Mouse (Mus musculus) mouse embryonic stem cell (cell line): ENCODE measurements around the gene Cd209e.
"Not testable (repeated sequence)": the region's sequence is repeated elsewhere in the genome, so short reads cannot be mapped to it uniquely, and the experiment has no call there.

ENCODE experiments used
- in situ Hi-C, 2 experiments: fragments of 300-500 bp; cut with MboI; formaldehyde crosslinking; loops; 1 replicate in 1 of 2; 3 replicates in 1 of 2; pipeline ENCODE4 v1.14.3; 2019 to 2020; ENCODE audit warnings: low sequenced_read_pairs in 2 of 2, low pct_unique_long_range_greater_than_20kb in 1 of 2, mixed read lengths in 1 of 2; ENCODE audit not compliant: unreplicated experiment in 1 of 2

Gene Cd209e

GRCm38 (mm10) chr8:3854209-3854608 lies at the start of gene Cd209e:
Gene Cd209e, minus strand, starts transcription at chr8:3854309.
- in situ Hi-C loops: no loop called here

DNA sequence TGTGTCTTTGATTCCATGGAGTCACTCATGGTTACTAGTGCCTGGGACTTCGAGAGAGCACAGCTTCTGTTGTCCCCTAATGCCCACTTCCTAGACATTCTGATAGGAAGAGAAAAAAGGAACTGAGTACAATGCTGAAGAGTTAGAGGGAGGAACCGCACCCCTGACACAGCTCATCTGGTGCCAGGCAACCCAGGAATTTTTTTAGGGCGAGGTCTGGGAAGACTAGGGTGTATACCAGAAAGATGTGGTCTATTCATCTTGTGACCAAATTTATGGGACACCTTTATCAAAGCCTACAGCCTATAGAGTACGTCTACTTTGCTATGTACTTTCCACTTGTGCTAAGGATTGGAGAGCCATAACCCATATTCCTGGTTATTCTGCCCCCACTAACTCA lies 24.3 kb upstream of the Cd209e start, which contains the start of gene Cd209d:
Cd209d (minus strand) TSS at position 101 of the 400 bp plus-strand sequence.
- in situ Hi-C loops: no loop called here

DNA sequence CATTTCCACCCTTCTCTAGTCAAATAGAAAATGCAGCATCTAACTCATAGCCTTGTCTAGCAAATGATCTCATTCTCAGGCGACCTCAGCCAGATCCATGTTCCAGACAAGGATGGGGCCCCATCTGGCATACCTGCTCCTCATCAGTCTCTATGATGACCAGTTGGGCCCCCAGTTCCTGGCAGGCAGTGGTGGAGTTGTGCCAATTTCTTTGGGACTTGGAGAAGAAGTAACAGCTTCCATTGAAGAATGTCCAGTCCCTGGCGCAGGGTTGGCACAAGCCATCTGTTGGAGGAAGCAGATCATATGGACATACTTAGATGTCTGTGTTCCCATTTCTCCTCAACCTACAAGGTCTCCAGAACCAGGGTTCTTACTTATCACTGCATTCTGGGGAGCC lies 22.0 kb upstream of the Cd209e start:
- in situ Hi-C loops: no loop called here

GRCm38 (mm10) chr8:3862736-3863135 lies 8.6 kb upstream of the Cd209e start:
- in situ Hi-C loops: not testable (repeated sequence)

GRCm38 (mm10) chr8:3803091-3803490 lies 51.0 kb downstream of the Cd209e start:
- in situ Hi-C loops: no loop called here
